Mouse (Mus musculus) NIH3T3 (cell line): ENCODE data around the gene Ust.
"Not testable (repeated sequence)": the region's sequence is repeated elsewhere in the genome, so short reads cannot be mapped to it uniquely, and the experiment has no call there.

Experiments used
- DNase-seq: peaks from one replicate; pipeline ENCODE4 v3.0.0-alpha.2; 2012; ENCODE audit warnings: low read depth

Ust gene

DNA sequence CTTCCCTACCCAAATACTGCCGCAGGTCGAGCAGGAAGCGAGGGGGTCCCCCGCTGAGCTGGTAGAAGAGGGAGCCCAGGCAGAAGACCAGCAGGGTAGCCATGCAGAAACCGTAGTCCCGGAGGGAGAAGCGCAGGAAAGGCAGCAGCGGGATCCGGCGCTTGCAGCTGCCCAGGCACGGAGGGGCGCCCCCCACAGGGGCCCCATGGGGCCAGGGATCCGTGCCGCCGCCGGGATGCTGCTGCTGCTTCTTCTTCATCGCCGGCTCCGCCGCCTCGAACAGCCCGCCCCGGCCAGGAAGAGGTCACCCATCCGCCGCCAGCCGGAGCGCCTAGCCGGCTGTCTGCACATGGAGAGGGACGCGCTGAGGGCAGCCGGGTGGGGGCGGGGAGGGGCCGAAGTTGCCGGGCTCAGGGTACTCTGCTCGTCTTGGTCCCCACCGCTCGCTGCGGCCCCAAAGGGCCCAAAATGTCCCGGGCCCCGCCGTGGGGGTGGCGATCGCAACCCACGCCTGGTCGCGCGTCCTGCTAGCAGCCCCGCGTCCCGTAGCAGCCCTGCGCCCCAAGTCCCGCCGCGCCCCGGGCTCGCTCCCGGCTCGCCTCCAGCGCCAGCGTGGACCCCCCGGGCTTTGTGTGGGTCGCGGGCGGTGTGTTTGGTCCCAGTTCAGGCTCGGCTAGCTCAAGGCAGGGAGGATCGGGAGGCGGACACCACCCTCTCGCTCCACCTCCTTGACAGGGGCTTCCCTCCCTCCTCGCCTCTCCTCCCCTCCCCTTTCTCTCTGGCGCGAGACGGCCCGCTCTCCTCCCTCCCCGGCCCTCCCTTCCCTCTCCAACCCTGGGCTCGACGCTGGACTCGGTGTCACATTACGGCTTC lies at the start of gene Ust:
TSS of gene Ust (minus strand) at position 685 of the 873 bp plus-strand sequence.
- peak; percentile 98 for DNase-seq

DNA sequence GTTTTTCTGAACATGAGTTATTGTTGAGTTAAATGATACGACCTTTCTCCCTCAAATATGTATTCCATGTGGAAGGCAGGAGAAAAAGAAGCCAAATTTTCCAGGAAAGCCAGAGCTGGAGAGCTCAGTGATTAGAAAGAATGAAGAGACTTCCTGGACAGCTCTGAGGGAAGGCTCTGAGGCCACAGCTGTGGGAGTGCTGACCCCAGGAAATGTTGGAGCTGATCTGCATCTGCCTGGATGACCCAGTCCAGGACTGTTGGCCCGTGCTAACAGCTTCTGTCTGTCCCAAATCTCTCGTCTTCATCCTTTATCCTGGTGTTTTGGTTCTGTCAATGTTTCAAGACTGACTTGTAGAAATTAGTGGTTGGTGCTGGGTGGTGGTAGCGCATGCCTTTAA lies 42.7 kb upstream of the Ust start:
- no peak for DNase-seq

DNA sequence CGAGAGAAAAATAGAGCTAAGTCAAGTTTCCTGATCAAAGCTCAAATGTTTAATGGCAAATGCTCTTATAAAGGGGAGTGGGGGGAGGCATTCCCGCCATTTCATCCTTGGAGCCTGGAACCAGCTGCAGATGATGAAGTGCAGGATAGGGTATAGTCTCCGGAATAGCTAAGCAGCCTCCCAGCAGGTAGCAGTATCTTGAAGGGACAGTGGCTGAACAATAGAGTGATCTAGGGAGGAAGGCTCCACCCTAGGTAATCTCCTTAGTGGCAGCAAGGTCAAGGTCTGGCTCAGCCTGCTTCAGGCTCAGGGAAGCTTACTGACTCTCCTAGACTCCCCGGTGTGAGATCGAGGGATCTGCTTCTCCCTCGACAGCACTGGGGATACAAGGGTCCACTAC lies 40.9 kb upstream of the Ust start:
- not testable (repeated sequence) for DNase-seq

DNA sequence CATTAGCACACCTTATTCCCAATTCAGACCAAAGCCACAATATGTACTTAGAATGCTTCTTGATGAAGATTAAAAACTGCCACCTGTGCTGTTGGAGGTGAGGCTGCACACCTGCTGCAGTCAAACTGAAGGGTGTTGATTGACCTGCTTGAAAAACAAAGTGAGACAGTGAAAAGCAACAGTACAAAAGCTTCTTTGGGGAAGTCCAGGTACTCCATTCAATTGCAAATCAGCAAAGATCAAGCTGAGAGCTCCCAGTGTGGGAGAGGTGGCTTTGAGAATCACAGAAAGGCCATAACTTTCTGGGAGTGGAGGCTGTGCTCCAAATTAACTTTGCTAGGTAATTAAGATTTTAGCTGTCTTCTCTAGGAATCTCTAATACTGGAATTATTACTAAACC lies 33.6 kb upstream of the Ust start:
- DNase-seq: not testable (repeated sequence)

DNA sequence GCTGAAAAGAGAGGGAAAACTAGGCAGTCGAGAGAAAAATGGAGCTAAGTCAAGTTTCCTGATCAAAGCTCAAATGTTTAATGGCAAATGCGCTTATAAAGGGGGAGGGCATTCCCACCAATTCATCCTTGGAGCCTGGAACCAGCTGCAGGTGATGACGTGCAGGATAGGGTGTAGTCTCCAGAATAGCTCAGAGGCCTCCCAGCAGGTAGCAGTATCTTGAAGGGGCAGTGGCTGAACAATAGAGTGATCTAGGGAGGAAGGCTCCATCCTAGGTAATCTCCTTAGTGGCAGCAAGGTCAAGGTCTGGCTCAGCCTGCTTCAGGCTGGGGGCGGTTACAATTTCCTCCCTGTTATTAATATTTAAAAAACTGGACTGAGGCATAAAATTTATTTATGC lies 33.0 kb upstream of the Ust start:
- DNase-seq: not testable (repeated sequence)

DNA sequence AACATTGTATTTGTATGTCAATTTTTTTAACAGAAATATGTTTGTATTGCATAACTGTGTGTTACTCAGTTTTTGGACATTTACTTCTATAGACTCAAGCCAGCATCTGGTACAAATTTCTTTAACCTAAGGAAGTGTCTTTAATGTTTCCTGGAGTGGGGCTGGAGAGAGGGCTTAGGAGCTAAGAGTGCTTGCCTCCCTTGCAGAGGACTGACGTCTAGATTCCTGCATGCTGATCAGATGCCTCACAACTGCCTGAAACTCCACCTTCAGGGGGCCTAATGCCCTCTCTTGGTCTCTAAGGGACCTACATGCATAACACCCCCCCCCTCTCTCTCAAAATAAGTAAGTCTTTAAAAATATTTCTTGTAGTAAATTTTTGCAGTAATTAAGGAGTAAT lies 22.9 kb upstream of the Ust start:
- DNase-seq: peak; percentile 78

DNA sequence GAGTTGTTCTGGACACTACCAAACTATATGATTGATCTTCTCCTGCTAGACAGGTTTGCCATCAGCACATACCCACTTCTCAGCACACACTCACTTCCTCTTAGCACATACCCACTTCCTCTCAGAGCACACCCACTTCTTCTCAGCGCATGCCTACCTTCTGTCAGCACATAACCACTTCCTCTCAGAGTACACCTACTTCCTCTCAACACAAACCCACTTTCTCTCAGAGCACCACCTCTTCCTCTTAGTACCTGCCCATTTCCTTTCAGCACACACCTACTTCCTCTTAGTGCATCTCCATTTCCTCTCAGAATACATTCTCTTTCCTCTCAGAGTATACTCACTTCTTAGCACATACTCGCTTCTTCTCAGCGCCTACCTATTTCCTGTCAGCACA lies 16.8 kb upstream of the Ust start:
- DNase-seq: no peak

DNA sequence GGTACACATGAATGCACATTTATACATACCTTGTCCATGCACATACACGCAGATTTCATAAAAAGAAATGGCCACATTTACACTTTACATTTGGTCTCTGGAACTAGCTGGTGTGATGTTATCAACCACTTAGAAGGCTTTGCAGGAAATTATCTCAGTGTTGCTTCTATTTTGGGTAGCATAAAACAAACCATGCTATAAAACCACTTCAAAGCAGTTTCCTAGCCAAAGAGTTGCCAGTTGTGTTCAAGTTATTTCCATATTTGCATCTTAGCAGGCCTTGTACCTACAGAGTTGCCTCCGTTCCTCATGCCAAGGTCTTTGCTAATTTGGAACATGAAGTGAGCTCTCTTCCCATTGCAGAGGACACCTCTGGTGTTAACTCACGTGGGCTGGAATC lies 13.0 kb upstream of the Ust start:
- DNase-seq: no peak

DNA sequence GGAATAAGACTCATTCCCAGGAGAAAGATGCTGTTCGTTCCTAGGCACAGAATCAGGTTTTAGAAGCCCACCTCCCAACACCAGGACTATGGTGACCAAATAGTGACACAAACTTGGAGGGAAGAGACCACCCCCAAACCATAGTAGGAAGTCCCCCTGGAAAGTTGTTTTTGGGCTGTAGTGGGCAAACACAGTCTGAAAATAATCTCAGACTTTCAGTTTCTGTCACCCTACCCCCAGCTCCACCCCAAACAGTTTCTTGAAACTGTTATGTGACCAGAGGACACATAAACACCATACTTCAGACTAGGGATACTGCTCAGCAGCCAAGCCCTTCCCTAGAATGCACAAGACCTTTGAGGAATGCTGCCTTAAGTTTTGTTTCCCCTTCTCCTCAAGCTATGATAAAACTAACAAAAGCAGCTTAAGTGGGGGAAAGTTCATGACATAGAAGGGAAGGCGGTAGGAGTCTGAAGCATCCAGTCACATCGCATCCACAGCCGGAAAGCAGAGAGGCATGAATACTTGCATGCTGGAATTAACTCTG lies 12.0 kb upstream of the Ust start:
- DNase-seq: no peak

DNA sequence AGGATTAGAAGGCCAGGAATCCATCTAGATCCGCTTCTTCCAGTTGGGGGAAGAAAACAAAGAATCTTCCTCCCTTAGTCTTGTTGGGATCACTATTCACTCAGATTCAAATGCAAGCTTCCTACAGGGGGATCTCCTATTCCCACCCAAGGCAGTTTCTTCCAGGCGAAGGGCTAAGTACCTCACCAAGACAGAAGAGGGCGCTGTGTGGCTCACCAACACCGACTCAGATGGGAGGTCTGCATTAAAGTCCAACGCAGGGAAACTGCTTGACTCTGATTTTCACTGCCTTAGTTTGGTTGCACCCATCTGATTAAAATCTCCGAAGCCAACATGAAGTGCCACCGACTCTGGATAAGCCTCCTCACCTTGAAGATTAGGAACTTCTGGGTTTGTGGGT lies 10.5 kb upstream of the Ust start:
- peak; percentile 34 for DNase-seq

DNA sequence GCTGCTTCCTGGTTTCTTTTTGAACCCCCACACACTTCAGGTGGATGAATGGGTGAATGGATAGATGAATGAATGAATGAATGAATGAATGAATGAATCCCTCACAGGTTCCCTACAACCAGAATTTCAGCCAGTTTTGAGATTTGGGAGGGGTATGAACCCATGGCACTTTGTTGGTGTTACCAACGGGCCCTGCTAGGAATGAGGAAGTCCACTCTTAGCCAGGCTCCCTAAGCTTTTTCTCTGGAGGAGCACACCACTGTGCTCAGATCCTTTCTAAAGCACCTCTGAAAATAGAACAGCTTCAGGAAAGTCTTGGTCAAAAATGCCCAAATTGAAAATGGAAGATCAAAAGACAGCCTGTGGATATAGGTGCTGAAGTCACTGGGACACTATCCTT lies 6.7 kb upstream of the Ust start:
- no peak for DNase-seq

DNA sequence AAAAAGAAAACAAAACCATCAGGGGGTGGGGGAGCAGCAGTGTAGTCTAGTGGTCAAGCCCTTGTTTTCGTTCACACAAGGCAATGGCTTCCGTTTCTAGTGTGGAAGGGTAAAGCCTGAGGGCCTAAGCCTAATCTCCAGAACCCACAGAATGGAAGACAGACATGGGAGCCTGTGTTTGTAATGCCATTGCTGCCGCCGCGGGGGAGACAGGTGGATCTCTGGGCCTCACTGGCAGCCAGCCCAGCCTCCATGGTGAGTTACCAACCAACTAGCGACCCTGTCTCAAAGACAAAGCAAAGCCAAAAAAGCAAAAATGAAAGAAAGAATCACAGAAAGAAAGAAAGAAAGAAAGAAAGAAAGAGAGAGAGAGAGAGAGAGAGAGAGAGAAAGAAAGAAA lies 2.9 kb upstream of the Ust start:
- DNase-seq: no peak

DNA sequence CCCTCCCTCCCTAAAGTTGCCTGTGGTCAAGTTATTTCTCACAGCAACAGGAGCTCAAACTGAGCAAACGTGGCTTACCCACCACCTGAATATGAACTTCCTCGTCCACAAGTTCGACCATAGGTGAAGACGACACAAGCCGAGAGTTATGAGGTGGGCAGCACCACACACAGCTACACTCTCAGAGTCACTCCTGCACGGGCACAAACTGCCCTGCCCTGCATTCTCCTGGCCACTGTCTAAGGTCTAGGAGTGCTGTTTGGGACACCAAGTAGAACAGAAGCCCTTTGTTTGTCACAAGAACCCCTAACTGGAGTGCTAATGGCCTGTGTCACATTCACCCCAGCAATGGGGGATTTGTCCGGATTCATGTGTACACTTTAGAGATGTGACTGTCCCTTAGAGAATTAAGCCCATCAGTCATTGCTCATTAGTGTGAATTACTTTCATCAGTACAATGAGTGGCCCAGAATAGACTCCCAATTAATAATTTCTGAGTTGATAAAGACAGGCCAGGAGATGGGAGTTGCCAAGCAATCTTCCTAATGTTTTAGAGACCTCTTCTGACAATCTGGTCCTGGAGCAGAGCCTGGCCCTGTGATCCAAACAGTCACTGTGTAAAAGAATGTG lies 2.3 kb upstream of the Ust start:
- no peak for DNase-seq

DNA sequence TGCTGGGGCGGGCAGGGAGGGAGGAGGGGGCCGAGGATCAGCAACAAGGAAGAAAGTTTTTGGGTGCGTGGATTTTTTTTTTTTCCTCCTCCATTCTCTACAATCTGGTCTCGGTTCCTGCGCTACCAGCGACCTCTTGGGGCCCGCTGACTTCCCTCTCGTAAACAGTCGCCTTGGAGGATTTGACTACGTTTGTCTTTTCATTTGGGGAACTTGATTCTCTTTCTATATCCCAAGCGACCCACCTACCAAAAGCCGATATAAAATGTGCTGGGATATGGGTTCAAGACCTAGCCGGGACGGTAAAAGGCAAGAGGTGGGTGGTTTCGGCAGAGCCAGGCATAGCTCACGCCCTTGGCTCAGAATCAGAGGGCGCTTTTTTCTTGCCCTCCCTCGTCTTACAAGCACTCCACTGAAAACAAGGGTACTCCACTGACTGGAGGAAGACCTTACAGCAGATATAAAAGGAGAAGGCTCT lies 428 bp upstream of the Ust start:
- DNase-seq: no peak

DNA sequence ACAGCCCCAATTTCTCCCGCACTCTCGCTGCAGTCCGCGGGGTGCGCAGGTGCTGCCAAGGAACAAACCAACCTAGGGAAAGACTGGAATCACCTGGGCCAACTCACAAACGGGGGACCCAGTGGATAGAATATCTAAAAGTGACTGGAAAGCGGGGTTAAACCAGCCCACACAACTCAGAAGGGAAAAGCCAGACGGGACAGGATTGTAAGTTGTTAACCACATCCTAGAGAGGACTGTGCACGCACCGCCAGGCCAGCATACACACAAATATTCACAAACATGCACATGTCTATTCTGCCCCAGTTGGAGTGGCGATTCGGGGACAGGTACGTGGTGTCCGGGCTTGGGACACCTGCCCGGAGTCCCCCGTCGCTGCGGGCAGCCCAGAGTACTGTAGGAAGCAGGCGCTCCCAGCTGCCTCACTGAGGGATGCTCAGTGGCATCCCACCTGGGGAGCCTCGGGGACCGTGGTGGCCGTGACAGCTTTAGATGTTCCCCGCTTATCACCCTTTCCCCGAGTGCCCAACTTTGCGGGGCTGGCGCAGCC lies 959 bp downstream of the Ust start:
- peak; percentile 36 for DNase-seq

DNA sequence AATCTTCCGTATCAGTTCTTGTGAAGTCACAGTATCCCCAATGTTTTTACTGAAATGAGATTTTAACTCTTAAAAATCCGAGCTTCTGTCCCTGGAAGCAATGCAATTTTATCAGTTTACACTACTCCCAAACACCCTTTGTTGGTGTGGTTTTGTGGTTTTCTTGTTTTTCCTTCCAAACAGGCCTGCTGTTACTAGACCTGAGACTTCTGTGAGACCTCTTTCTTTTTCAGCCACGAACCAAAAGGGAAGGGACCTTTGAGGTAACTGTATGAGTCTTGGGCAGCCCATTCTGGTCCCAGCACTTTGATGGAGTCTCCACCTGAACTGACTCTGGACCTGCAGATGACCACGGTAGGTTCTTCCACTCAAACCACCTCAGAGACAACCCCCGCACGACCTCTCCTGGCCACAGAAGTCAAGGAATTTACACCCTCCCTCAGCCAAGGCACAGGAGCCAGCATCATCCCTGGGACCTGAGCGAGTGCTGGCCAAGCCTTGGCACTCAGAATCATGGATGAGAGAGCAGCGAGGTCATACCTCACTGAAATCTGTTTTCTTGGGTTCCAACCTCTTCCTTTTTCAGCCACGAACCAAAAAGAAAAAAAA lies 1.6 kb downstream of the Ust start:
- DNase-seq: peak; percentile 44

DNA sequence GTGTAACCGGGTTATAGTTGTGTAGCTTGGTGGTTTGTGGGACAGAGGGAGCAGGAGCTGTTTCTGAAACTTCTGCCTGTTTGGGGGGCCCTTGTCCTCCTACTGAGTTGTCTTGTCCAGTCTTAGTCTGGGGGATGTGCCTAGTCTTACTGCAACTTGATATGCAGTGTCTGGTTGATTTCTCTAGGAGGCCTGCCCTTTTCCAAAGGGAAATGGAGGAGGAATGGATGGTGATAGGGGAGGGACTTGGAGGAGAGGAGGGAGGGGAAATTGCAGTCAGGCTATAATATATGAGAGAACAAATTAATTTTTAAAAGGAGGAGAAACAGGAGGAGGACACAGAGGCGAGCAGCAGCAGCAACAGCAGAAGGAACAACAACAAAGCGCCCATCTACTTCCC lies 4.9 kb downstream of the Ust start:
- no peak for DNase-seq

DNA sequence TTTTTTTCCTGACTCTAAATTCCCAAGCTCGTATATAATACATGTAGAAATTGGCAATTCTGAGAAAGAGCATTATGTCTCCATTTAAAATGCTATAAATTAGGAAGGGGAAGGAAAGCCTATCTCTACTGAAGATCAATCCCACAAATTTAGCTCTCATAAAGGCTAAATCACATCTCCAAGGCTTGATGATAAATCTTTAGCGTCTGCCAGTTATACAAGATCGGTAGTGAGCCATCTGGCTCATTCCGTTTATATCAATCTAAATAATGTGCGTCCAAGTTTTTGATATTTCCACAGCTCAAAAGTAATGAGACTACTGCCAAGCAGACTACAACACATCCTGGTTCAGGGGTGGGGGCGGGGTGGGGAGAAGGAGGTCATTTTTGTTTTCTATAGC lies 6.4 kb downstream of the Ust start:
- no peak for DNase-seq

DNA sequence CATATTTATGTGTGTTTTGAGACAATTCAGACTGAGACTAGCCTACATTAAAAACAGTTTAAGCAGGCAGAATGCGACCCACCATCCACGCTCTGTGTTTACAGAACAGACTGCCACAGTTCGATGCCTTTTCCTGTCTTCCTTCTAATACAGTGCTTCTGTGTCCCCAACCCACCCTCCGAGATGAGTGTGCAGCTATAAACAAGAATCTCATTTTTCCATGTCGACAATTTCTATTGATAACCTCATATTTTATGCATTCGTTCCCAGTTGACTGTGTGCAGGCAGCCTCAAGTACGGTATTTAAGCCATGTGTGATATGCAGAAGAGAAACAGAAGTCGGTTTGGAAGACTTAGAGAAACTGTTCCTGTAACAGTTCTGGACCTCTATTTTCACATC lies 6.9 kb downstream of the Ust start:
- no peak for DNase-seq

DNA sequence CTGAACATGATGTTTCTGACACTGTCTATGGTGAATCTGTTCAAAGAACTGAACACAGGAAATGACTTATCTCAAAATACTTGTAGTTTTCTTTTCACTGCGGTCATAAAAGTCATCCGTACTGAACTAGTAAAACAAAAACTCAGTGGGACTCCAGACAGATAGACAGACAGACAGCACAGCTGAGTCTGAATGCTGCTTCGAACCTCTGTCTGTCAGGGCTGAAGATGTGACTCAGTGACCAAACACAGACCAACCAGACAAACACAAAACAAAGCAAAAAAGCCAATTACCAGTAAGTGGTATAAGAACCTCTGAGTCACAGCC lies 12.4 kb downstream of the Ust start:
- DNase-seq: peak; percentile 52

DNA sequence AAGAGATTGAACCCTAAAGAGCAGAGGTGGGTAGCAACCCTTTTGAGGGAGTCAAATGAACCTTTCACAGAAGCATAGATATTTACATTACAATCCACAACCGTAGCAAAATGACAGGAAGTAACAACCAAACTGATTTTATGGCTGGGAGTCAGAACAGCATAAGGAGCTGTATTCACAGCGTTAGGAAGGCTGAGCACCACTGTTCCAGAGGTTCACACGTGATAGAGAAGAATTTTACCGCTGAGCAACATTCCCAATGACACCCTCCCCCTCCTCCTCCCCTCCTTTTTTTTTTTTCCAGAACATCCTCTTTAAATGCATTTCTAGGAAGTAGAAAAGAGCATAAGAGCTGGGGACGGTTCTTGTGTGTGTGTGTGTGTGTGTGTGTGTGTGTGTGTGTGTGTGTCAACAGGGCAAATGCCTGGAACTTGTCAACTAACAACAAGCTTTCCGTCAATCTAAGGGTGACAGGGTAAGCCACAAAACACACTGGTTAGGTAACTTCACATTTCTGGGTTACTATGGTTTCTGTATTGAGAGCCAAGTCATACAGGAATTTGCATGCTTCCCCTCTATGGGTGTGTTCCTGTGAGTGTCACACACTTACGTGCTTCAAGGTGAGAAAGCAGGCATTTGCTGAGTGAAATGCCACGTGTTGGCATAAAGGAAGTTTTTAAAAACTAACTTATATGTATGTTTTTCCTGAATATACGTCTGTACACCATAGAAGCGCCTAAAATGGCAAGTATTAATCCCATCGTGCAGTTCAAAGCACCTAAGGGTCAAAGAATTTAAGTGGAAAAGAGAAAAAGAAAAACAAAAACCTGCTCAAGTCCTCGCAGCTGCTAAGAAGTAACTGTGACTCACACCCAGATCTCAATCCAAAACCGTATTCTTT lies 13.0 kb downstream of the Ust start:
- DNase-seq: peak; percentile 46

DNA sequence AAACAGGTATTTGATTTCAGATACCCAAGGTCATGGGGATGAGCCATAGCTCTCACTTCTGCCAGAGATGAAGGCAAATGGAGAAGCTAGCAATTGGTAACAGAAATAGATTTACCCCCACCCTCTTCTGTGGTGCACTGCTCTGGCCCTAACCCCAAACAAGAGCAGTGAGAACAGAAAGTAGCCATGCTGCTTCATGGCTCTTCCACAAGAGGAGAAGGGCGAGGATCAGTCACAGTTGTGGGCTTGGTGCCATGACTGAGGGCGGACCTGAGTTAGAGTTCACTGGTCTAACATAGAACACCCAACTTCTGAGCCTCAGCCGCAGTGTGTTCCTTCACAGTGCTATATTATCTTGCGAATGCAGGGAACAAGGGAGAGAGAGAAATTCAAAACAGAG lies 13.8 kb downstream of the Ust start:
- DNase-seq: peak; percentile 57
